Mouse (Mus musculus) limb, embryonic 10.5 days (tissue): ENCODE measurements around the gene 1190002N15Rik. TPM values are rescaled to one million over a fixed set of nuclear protein-coding genes. Genes with fewer than 3 reads are reported as not detected.

Source experiments
- DNase-seq: peaks from one replicate; pipeline ENCODE4 v3.0.0-alpha.2; 2017; ENCODE audit warnings: low spot score
- H3K27ac ChIP-seq: fragments of 300-500 bp; sonication (generic); 2 replicates; pipeline ENCODE4 v1.5.1; 2016; ENCODE audit warnings: mild to moderate bottlenecking
- H3K27me3 ChIP-seq: fragments of 300-500 bp; sonication (generic); 2 replicates; pipeline ENCODE4 v1.6.1; 2016; ENCODE audit warnings: low read depth, mild to moderate bottlenecking; ENCODE audit not compliant: poor library complexity, severe bottlenecking
- H3K36me3 ChIP-seq: fragments of 300-500 bp; sonication (generic); 2 replicates; pipeline ENCODE4 v1.6.1; 2016; ENCODE audit warnings: mild to moderate bottlenecking, moderate library complexity
- H3K4me1 ChIP-seq: fragments of 300-500 bp; sonication (generic); 2 replicates; pipeline ENCODE4 v1.6.1; 2016
- H3K4me3 ChIP-seq: fragments of 300-500 bp; sonication (generic); 2 replicates; pipeline ENCODE4 v1.5.1; 2016; ENCODE audit warnings: mild to moderate bottlenecking, moderate library complexity
- H3K9me3 ChIP-seq: fragments of 300-500 bp; sonication (generic); replicated peaks from 2 replicates; pipeline ENCODE4 v1.6.1; 2016; ENCODE audit warnings: mild to moderate bottlenecking
- WGBS: fragments of 180-500 bp; shearing (Covaris S2); methylation state at CpG from one replicate; pipeline ENCODE4 v1.1.7; 2016; 5-methylcytosine and 5-hydroxymethylcytosine counted together
- polyA plus RNA-seq: library from polyadenylated mRNA; unstranded; fragments of >200 nt; fragmentation: Nextera tagmentation; extraction: Ambion mirVana; gene quantifications from 2 replicates; pipeline ENCODE4 v1.2.1, GENCODE M21; 2016

Gene 1190002N15Rik
- polyA plus RNA-seq, 1 experiment from 2014 or later, result 6.6 TPM

- peaks cover 3% of the 10 kb centered on the region; the same call in 1 of the 2 replicates for H3K27me3 ChIP-seq
- 57% methylated on average over 8 of the region's 8 CpGs for WGBS
- no peaks in the 10 kb centered on the region for H3K36me3 ChIP-seq
- H3K4me3 ChIP-seq, result peak overlapping the region; percentile 77
- H3K4me1 ChIP-seq, result peaks cover 27% of the 10 kb centered on the region
- no peak for DNase-seq
- no peaks in the 10 kb centered on the region for H3K9me3 ChIP-seq
- H3K27ac ChIP-seq, result peak overlapping the region; percentile 96; the same call in 1 of the 2 replicates
Measured at GRCm38 (mm10) chr9:94539346-94539865, 1.5 kb upstream of the 1190002N15Rik start.

- Histone ChIP-seq H3K27me3 (peaks cover 3% of the 10 kb centered on the region; the same call in 1 of the 2 replicates), H3K4me3 (peak overlapping the region; percentile 77), H3K36me3 (no peaks in the 10 kb centered on the region), H3K27ac (peak overlapping the region; percentile 96), H3K9me3 (no peaks in the 10 kb centered on the region), H3K4me1 (peaks cover 31% of the 10 kb centered on the region)
- no peak for DNase-seq
- under 1% methylated on average over 22 of the region's 22 CpGs for WGBS
Measured at GRCm38 (mm10) chr9:94538823-94539143, 902 bp upstream of the 1190002N15Rik start.

GRCm38 (mm10) chr9:94537051-94537917 is 597 bp downstream of the 1190002N15Rik start:
- Histone ChIP-seq H3K4me3 (peak overlapping the region; percentile 77), H3K9me3 (no peaks in the 10 kb centered on the region), H3K36me3 (no peaks in the 10 kb centered on the region), H3K27ac (peak overlapping the region; percentile 96), H3K4me1 (peaks cover 34% of the 10 kb centered on the region), H3K27me3 (peaks cover 3% of the 10 kb centered on the region; the same call in 1 of the 2 replicates)
- peak; percentile 81 for DNase-seq
- WGBS, result under 1% methylated on average over 98 of the region's 103 CpGs

GRCm38 (mm10) chr9:94536261-94536905 is 1.5 kb downstream of the 1190002N15Rik start:
- H3K4me1 ChIP-seq, result peaks cover 34% of the 10 kb centered on the region
- H3K27me3 ChIP-seq, result peaks cover 3% of the 10 kb centered on the region; the same call in 1 of the 2 replicates
- H3K27ac ChIP-seq, result peak overlapping the region; percentile 96
- H3K4me3 ChIP-seq, result peak overlapping the region; percentile 77
- H3K36me3 ChIP-seq, result no peaks in the 10 kb centered on the region
- under 1% methylated on average over 15 of the region's 15 CpGs for whole genome bisulfite sequencing
- H3K9me3 ChIP-seq, result no peaks in the 10 kb centered on the region
- no peak for DNase-seq

- Histone ChIP-seq H3K9me3 (no peaks in the 10 kb centered on the region), H3K27ac (no peak overlapping the region), H3K36me3 (no peaks in the 10 kb centered on the region), H3K27me3 (no peaks in the 10 kb centered on the region), H3K4me3 (no peak overlapping the region), H3K4me1 (peaks cover 34% of the 10 kb centered on the region)
- DNase-seq, result no peak
Measured at GRCm38 (mm10) chr9:94534795-94535194, 3.1 kb downstream of the 1190002N15Rik start.

GRCm38 (mm10) chr9:94534226-94534625 is 3.7 kb downstream of the 1190002N15Rik start:
- Histone ChIP-seq H3K4me3 (no peak overlapping the region), H3K4me1 (peaks cover 34% of the 10 kb centered on the region), H3K27ac (no peak overlapping the region)

GRCm38 (mm10) chr9:94533641-94534040 is 4.2 kb downstream of the 1190002N15Rik start:
- Histone ChIP-seq H3K27me3 (no peaks in the 10 kb centered on the region), H3K27ac (no peak overlapping the region), H3K4me1 (peaks cover 31% of the 10 kb centered on the region), H3K4me3 (no peak overlapping the region), H3K36me3 (no peaks in the 10 kb centered on the region), H3K9me3 (no peaks in the 10 kb centered on the region)
- WGBS, result 55% methylated on average over 4 of the region's 4 CpGs
- no peak for DNase-seq

More at GRCm38 (mm10) chr9:94534226-94534625, 3.7 kb downstream of the 1190002N15Rik start:
- Histone ChIP-seq H3K36me3 (no peaks in the 10 kb centered on the region), H3K9me3 (no peaks in the 10 kb centered on the region), H3K27me3 (no peaks in the 10 kb centered on the region)
- DNase-seq, result no peak
- WGBS, result 84% methylated on average over 2 of the region's 2 CpGs

- Histone ChIP-seq H3K4me1 (peaks cover 8% of the 10 kb centered on the region), H3K27ac (no peak overlapping the region), H3K9me3 (no peaks in the 10 kb centered on the region), H3K36me3 (no peaks in the 10 kb centered on the region), H3K27me3 (no peaks in the 10 kb centered on the region), H3K4me3 (no peak overlapping the region)
- no peak for DNase-seq
Measured at GRCm38 (mm10) chr9:94529987-94530386, 7.9 kb downstream of the 1190002N15Rik start.

GRCm38 (mm10) chr9:94529146-94529746 is 8.6 kb downstream of the 1190002N15Rik start:
- DNase-seq, result no peak
- WGBS, result 91% methylated on average over 1 of the region's 1 CpGs

GRCm38 (mm10) chr9:94526473-94526872 is 11.4 kb downstream of the 1190002N15Rik start:
- DNase-seq, result no peak
- Histone ChIP-seq H3K27ac (no peak overlapping the region), H3K9me3 (no peaks in the 10 kb centered on the region), H3K36me3 (no peaks in the 10 kb centered on the region), H3K4me1 (no peaks in the 10 kb centered on the region), H3K4me3 (no peak overlapping the region), H3K27me3 (no peaks in the 10 kb centered on the region)
- WGBS, result 93% methylated on average over 7 of the region's 7 CpGs

More at GRCm38 (mm10) chr9:94529146-94529746, 8.6 kb downstream of the 1190002N15Rik start:
- Histone ChIP-seq H3K4me3 (no peak overlapping the region), H3K27ac (no peak overlapping the region), H3K36me3 (no peaks in the 10 kb centered on the region), H3K4me1 (peaks cover 6% of the 10 kb centered on the region), H3K27me3 (no peaks in the 10 kb centered on the region), H3K9me3 (no peaks in the 10 kb centered on the region)

GRCm38 (mm10) chr9:94512246-94512645 is 25.6 kb downstream of the 1190002N15Rik start:
- 97% methylated on average over 8 of the region's 8 CpGs for WGBS
- no peaks in the 10 kb centered on the region for H3K27me3 ChIP-seq
- DNase-seq, result no peak
- no peak overlapping the region for H3K4me3 ChIP-seq
- no peaks in the 10 kb centered on the region for H3K4me1 ChIP-seq
- no peaks in the 10 kb centered on the region for H3K9me3 ChIP-seq
- H3K36me3 ChIP-seq, result no peaks in the 10 kb centered on the region
- H3K27ac ChIP-seq, result no peak overlapping the region

GRCm38 (mm10) chr9:94511139-94511538 is 26.7 kb downstream of the 1190002N15Rik start:
- DNase-seq, result no peak
- no peak overlapping the region for H3K4me3 ChIP-seq
- H3K36me3 ChIP-seq, result no peaks in the 10 kb centered on the region

GRCm38 (mm10) chr9:94506980-94507379 is 30.9 kb downstream of the 1190002N15Rik start:
- 91% methylated on average over 1 of the region's 1 CpGs for WGBS
- H3K4me1 ChIP-seq, result no peaks in the 10 kb centered on the region
- no peaks in the 10 kb centered on the region for H3K36me3 ChIP-seq
- H3K9me3 ChIP-seq, result no peaks in the 10 kb centered on the region
- no peak overlapping the region for H3K4me3 ChIP-seq
- DNase-seq, result no peak
- H3K27ac ChIP-seq, result no peak overlapping the region
- H3K27me3 ChIP-seq, result no peaks in the 10 kb centered on the region

More at GRCm38 (mm10) chr9:94511139-94511538, 26.7 kb downstream of the 1190002N15Rik start:
- H3K27ac ChIP-seq, result no peak overlapping the region
- no peaks in the 10 kb centered on the region for H3K4me1 ChIP-seq
- H3K9me3 ChIP-seq, result no peaks in the 10 kb centered on the region
- no peaks in the 10 kb centered on the region for H3K27me3 ChIP-seq
